Mouse (Mus musculus): ENCODE measurements around the gene Tmem97. TPM values are rescaled to one million over a fixed set of nuclear protein-coding genes. Genes with fewer than 3 reads are reported as not detected.
A peak's percentile ranks its signal among the peaks of the same experiment; 100 is the strongest.

Gene Tmem97
- total RNA-seq, 2 experiments from 2014 or later: 31.4 to 32.3 TPM

DNA sequence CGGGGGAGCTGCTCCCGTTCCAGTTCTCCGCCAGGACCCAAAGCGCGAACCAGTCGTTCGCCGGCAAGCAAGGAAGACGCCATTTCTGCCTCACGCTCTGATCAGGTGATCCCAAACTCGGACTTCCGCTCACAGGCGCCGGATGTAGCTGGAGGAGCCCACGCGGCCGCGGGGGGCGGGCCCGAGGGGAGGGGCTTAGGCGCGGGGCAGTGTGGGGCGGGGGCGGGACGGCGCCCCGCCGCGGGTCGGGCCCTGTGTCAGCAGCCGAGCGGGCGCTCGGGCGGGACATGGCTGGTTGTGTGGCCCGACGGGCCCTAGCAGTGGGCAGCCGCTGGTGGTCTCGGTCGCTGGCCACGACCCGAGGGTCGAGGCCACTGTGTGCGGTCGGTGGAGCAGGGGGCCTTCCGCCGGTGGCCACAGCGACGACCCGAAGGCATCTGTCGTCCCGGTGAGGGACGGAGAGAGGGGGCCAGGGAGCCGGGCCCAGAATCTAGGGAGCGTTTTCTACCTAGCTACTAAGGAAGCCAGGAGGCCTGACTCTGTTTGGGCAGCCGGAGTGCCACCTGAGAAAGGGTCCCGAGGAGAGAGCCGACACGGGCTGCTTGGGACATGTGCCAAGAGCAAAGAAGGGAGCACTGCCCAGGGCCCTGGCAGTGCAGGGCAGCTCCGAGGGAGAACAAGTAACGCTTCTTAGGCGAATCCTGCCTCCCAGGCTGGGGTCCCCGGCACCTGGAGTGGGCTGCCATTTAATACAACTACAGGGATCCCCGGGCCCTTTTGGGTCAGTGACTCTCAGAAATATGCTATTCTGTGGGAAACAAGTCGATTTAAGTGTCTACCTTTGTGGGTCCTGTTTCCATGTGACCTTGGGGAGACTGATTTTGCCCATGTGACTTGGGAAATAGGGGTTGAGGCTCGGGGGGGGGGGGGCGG lies 38.3 kb downstream of the Tmem97 start, which contains the start of the genes Tmem199 and Poldip2:
Tmem199 (minus strand) TSS at position 148 of the 933 bp plus-strand sequence.
Poldip2 (plus strand) TSS at position 169 of the 933 bp plus-strand sequence.
- DNase-seq: peak; percentile 92

DNA sequence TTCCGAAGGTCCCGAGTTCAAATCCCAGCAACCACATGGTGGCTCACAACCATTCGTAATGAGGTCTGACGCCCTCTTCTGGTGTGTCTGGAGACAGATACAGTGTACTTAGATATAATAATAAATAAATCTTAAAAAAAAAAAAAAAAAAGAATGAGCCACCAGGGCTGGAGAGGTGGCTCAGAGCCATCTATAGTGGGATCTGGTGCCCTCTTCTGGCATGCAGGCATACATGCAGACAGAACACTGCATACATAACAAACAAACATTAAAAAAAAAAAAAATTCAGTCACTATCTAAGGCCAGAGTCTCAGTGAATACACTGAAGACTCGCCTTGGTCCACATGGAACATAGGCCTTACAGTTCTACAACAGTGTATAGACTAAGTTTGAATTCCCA lies 41.4 kb downstream of the Tmem97 start:
- no peak for DNase-seq

DNA sequence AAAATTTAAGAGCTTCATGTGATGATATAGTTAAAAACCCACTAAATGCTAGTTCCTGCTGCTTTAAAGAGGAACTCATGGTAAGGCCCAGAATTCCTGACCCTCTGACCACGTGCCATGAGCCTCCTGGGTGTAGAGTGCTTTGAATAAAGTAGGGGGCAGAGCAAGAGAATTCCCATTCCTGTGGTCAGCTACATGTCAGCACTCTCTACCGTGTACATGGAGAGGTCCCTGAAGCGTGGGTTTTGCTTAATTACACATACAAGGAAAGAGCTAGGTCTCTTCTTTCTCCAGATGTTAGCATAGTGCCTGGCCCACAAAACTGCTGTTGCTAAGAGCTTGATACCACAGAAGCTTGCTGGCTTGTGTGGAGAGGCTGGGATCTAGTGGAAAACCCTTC lies 45.1 kb downstream of the Tmem97 start:
- no peak for DNase-seq

DNA sequence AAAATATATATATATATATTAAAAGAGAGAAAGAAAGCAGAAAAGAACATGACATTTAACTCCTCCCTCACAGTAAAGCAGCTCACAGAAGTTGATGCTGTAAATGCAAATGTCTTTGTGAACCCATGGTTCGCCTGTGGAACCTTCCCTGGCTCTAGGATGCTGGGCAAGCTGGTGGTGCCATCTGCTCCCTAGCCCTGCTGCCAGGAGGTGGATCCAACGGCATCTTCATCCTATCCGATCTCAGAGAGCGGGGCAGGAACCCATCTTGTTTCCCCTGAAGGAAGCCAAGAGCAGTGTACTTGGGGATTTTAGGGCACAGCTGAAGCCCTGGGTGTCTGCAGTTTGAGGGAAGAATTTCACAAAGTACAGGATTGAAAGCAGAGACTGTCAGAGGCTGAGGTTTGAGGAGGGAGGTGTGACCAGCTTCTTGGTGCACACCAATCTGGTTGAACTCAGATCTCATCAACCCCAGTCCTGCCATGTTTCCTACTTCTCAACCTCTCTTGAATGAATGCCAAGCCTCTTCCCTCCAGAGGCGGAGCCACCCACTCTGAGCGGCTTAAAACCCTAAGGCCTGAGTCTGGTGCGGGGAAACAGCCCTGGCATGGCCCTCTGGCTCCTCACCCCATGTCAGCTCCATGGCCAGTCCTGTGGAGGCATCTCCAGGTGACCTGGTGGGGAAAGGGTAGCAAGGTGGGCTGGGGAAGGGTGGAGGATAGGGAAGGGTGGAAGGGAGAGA lies 47.5 kb downstream of the Tmem97 start, which contains the start of gene Sebox:
Sebox (plus strand) TSS at position 539 of the 742 bp plus-strand sequence.
- DNase-seq: no peak

DNA sequence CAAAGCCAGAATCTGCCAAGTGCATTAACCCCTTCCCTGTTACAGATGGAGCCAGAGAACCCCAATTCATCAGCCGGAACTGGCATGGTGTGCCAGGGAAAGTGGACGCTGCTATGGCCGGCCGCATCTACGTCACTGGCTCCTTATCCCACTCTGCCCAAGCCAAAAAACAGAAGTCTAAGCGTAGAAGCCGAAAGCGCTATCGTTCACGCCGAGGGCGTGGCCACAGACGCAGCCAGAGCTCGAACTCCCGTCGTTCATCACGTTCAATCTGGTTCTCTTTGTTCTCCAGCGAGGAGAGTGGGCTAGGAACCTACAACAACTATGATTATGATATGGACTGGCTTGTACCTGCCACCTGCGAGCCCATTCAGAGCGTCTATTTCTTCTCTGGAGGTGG lies 49.0 kb downstream of the Tmem97 start:
- no peak for DNase-seq

DNA sequence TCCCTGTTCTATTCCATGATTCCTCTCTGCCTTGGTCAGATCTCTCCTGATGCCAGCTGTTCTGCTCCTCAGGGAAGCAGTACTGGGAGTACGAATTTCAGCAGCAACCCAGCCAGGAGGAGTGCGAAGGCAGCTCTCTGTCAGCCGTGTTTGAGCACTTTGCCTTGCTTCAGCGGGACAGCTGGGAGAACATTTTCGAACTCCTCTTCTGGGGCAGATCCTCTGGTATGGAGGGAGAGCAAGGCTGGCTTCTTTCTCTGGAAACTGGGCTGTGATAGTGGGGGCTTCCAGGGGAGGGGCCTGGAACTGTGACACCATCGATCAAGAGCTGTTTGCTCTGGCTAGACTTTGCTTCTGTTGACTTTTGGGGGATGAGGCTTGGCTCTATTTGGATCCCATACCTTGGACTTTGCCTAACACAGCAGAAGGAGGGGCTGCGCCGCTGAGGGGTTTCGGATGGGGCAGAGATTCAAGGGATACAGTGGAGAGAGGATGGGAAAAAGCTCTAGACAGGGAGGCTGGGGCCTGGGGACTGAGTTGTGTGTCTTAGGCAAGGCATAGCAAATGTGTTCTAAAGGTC lies 49.9 kb downstream of the Tmem97 start:
- no peak for DNase-seq

DNA sequence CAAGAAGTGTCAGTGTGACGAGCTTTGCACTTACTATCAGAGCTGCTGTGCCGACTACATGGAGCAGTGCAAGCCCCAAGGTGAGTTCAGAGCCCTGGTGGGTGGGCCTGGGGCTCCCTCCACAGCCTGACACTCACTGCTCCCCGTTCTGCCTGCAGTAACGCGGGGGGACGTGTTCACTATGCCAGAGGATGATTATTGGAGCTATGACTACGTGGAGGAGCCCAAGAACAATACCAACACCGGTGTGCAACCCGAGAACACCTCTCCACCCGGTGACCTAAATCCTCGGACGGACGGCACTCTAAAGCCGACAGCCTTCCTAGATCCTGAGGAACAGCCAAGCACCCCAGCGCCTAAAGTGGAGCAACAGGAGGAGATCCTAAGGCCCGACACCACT lies 51.0 kb downstream of the Tmem97 start:
- no peak for DNase-seq

DNA sequence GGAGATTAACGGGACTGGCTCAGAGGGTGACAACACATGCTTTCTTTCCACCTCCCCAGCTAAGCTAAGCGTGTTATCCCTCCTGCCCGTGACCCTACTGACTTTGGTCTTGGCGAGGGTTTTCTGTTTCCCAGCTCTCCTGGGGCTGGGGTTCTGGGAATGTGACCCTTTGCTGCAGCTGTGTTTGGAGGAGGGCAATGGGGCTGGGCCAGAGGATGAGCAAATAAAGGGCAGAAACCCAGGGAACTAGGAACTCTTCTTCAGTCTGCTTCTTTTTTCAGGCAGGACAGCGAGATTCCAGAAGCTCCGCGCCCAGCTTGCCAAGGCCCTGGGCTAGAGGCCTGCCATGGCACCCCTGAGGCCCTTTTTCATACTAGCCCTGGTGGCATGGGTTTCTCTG lies 51.6 kb downstream of the Tmem97 start, which contains the start of gene Vtn:
Vtn (plus strand) TSS at position 88 of the 400 bp plus-strand sequence.
- DNase-seq: no peak

DNA sequence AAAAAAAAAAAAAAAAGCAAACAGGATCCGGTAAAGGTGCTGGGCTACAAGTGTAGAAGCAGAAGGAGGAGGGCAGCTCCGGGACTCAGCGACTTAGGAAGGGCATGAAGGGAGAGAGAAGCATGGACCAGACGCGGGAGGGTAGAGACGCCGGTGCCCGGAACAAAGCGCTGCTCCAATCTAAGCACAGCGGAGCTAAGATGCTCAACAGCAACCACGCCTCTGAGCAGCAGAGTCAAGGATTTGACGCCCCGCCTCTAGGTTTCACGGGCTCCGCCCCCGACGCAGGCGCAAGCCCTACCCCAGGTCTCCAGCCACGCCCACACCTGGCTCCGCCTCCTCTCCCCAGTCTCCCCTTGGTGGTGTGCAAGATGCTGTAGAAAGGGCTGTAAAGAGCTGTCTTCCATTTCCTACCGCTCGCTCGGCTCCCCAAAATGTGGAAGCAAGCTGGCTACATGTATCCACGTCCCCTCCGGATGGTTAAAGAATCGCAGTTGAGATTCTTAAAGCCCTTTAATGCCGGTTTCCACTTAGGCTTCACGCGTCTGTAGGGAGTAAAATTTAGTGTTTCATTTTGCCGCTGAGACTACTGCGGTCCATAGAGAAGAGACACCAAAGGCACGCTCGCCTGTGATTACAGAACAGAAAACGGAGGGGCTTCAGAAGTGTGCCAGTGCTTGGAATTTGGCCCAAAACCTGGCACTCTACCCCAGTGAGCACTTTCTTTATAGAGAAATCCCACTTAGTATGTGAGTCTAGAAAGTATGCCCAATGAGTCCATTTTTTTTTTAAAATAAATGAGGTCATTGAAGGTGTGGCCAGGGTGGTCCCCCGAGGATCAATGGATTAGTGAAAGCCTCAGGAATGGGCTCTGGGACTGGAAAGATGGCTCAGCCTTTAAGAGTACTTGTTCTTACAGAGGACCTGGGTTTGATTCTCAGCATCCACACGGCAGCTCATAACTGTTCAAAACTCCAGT lies 52.7 kb downstream of the Tmem97 start, which contains the start of gene Sarm1:
Sarm1 (minus strand) TSS at position 211 of the 979 bp plus-strand sequence.
- peak; percentile 85 for DNase-seq

DNA sequence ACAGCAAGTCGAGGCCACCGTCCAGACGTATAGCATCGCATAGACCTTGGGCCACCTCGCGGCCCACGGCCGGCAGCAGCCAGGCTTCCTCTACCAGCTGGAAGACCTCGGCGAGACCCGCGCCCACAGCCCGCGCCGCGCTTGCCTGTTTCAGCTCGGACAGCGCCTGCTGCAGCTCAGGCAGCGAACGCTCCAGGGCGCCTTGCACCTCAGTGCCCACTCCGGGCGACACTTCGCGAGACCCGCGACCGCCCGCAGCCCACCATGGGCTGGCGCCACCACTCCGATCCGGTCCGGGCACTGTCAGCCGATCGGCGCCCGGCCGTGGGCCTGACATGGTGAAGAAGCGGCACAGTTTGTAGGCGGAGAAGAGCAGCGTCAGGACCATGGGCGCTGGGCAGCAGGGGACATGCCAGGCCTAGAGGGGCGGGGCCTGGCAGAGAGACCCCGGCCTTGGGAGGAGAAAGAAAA lies 53.5 kb downstream of the Tmem97 start:
- peak; percentile 22 for DNase-seq

DNA sequence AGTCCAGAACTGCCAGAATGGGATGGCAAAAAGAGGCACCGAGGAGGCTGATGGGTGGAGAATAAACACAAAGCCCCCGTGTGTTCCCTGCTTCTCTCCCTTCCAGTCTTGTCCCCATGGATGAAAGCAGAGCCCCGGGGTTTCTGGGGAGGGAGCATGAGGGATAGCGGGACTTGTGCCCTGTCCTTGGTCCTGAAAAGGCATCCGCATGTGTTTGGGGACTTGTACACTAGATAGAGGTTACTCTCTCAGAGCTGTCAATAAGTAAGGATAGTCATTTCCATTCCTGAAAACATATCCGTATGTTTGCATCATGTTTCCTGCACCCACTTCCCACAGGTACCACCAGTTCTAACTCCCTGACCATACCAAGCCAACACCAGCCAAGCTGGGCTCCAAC lies 54.7 kb downstream of the Tmem97 start:
- peak; percentile 75 for DNase-seq

Other genes with a start within 250 kb of the Tmem97 start
- gene Spag5, start 249.2 kb downstream of the Tmem97 start, total RNA-seq (2021): 10 to 100 TPM; 32.6 to 33.2 TPM
- 1 to 10 TPM; 3.3 to 3.6 TPM for gene Aldoc, start 227.8 kb downstream of the Tmem97 start, total RNA-seq (2021)
- gene Pigs, start 222.4 kb downstream of the Tmem97 start, total RNA-seq (2021): 10 to 100 TPM; 27.0 to 27.2 TPM
- 10 to 100 TPM; 13.5 to 14.6 TPM for gene Unc119, start 207.3 kb downstream of the Tmem97 start, total RNA-seq (2021)
- not detected for gene Foxn1, start 164.2 kb downstream of the Tmem97 start, total RNA-seq (2021)
- gene Slc13a2, start 128.6 kb downstream of the Tmem97 start, total RNA-seq (2021): not detected
- 1 to 10 TPM; 2.3 to 3.5 TPM for gene Slc46a1, start 85.1 kb downstream of the Tmem97 start, total RNA-seq (2021)
- under 1 TPM; 0.12 to 0.27 TPM for gene Sarm1, start 53.0 kb downstream of the Tmem97 start, total RNA-seq (2021)
- 1 to 10 TPM; 4.8 to 8.6 TPM for gene Vtn, start 51.7 kb downstream of the Tmem97 start, total RNA-seq (2021)
- gene Sebox, start 47.3 kb downstream of the Tmem97 start, total RNA-seq (2021): not detected
- gene Tmem199, start 38.6 kb downstream of the Tmem97 start, total RNA-seq (2021): 10 to 100 TPM; 18.3 to 19.6 TPM
- 100 to 1,000 TPM; 148 to 152 TPM for gene Poldip2, start 38.6 kb downstream of the Tmem97 start, total RNA-seq (2021)
- gene Tnfaip1, start 14.4 kb downstream of the Tmem97 start, total RNA-seq (2021): 10 to 100 TPM; 69.6 to 71.6 TPM
- 10 to 100 TPM; 56.3 to 58.9 TPM for gene Ift20, start 14.4 kb downstream of the Tmem97 start, total RNA-seq (2021)
- gene Nlk, start 146.6 kb upstream of the Tmem97 start, total RNA-seq (2021): 10 to 100 TPM; 20.6 to 20.8 TPM
- gene Ccnq, start 201.0 kb upstream of the Tmem97 start, total RNA-seq (2021): 10 to 100 TPM; 22.2 to 22.3 TPM

Data from heart, postnatal 4 days (tissue).